Mouse (Mus musculus) CD4-positive, CD25-positive, alpha-beta regulatory T cell, adult 2 months (primary cell): ENCODE results near the gene Tprn.

Experiments
- DNase-seq: peaks from one replicate; pipeline ENCODE4 v3.0.0-alpha.2; 2012; ENCODE audit warnings: low read depth, low spot score

The Tprn gene

DNA sequence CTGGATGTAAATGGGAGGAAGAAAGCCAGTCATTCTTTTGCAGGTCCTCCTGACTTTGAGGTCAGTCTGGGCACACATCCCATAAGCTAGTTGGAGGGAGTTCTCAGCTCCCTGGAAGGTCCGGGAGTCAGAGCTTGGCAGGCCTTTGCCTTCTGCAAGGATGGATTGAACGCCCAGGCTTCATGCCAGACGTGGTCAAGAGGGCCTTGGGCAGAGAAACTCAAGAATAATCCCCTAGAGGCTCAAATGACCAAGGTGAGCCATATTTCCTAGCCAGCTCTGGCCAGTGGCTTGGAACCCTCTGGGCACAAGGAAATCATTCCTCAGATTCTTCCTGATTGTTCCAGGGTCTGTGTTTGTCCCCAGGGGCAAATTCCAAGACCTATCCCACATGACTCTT lies 2.4 kb downstream of the Tprn start:
- DNase-seq: no peak

DNA sequence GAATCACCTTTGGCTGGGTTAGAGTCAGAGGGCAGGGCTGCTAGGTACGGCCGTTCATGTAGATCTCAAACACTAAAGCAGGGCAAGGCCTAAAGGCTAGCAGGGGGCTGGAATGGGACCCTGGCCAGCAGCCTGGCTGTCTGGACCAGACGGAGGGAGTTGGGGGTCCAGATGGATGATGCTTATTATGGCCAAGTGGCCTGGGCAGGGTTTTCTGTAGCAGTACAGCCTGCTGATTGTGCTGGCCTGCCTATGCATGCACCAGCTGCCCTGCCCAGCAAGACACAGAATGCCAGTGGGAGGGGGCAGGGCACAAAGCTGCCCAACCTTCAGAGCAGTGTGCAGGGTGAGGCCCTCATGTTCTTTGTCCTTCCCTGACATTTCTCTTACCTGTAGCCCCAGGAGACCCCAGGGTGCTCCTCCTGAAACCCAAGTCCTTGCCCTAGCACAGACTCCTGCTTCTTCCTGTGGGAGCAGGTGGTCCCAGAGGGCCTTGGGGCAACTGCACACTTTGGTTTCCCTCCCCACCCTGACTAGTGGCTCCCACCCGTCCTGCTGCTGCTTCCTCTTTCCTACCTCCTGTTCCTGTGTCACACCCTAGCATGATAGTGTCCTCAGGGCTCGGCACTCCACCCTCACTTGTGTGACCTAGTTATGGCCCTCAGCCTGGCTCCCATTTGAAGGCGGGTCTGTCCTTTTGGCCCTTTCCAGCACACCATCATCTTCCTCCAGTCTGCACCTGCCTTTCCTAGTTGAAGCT lies 3.7 kb downstream of the Tprn start:
- no peak for DNase-seq

DNA sequence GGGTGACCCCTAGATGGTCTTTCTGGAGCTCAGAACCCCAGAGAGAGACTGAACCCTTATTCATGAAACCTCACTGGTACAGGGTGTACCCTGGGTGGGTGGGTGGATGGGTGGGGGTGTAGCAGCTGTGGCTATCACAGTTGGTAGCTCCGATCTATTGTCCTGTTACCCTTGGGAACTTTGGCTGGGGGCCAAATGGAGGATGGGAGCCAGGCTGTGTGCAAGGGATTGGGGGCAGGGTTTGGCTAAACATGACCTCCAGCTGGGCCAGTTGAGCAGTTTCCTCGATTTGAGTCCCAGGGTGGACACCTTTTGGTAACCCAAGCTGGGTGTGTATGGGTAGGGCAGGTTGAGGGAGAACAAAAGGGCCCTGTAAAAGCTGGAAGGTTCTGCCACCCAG lies 4.3 kb downstream of the Tprn start:
- DNase-seq: no peak

GRCm38 (mm10) chr2:25267241-25267640 lies 4.8 kb downstream of the Tprn start:
- DNase-seq: no peak

GRCm38 (mm10) chr2:25267746-25268309 lies 5.4 kb downstream of the Tprn start:
- DNase-seq: no peak

GRCm38 (mm10) chr2:25271827-25272511 lies 9.6 kb downstream of the Tprn start, which contains the start of the genes Ssna1 and Anapc2:
TSS of gene Ssna1 (minus strand) at chr2:25272438.
TSS of gene Anapc2 (plus strand) at chr2:25272478.
- peak; percentile 99 for DNase-seq

GRCm38 (mm10) chr2:25272515-25272914 lies 10.1 kb downstream of the Tprn start:
- no peak for DNase-seq

DNA sequence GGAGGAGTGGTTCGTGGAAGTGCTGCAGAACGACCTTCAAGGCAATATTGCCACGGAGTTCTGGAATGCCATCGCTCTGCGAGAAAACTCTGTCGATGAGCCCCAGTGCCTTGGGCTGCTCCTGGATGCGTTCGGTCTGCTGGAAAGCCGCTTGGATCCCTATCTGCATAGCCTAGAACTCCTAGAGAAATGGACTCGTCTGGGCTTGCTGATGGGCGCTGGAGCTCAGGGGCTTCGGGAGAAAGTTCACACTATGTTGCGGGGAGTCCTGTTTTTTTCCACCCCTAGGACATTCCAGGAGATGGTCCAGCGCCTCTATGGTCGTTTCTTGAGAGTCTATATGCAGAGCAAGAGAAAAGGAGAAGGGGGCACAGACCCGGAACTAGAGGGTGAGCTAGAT lies 10.6 kb downstream of the Tprn start:
- no peak for DNase-seq

GRCm38 (mm10) chr2:25278928-25279882 lies 16.8 kb downstream of the Tprn start:
- DNase-seq: peak; percentile 89

DNA sequence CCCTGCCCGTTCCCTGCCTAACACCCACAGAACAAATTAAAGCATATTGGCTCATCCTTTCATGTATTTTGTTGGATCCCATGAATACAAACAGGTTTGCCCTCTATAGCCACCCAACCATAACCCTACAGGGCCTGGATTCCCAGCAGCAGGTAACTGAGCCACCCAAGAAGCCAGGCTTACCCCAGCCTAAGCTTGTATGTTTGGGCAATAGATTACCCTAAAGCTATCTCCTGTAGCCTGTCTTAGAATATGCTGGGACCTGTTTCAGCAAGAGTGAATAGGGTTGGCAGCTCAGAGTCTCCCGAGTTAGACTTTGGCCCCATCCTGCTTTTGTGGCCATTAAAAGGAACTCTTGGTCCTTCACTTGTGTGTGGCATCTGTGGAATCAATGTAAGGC lies 23.1 kb downstream of the Tprn start:
- DNase-seq: no peak

DNA sequence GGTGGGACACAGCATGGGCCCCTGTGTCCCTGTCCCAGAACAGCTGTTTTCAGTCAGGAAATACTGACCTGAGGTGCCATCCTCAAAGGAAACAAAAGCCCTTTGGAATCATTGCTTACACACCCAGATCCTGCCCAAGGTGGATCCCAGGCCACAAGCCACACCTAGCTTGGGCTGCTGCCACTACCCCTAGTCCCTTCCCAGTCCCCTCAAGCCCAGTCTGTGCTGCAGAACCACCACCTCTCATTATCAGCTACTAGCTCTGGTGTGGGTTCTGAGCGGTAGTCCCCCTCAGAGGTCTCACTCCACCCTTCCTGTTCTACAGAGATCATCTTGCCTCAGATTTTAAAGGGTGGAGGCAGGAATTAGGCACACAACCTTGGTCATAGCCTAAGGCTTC lies 23.9 kb downstream of the Tprn start:
- DNase-seq: no peak

GRCm38 (mm10) chr2:25286837-25287636 lies 24.6 kb downstream of the Tprn start:
- DNase-seq: no peak

GRCm38 (mm10) chr2:25287927-25288649 lies 25.7 kb downstream of the Tprn start, which contains the start of gene Tmem210:
TSS of gene Tmem210 (plus strand) at chr2:25288145.
- DNase-seq: no peak

DNA sequence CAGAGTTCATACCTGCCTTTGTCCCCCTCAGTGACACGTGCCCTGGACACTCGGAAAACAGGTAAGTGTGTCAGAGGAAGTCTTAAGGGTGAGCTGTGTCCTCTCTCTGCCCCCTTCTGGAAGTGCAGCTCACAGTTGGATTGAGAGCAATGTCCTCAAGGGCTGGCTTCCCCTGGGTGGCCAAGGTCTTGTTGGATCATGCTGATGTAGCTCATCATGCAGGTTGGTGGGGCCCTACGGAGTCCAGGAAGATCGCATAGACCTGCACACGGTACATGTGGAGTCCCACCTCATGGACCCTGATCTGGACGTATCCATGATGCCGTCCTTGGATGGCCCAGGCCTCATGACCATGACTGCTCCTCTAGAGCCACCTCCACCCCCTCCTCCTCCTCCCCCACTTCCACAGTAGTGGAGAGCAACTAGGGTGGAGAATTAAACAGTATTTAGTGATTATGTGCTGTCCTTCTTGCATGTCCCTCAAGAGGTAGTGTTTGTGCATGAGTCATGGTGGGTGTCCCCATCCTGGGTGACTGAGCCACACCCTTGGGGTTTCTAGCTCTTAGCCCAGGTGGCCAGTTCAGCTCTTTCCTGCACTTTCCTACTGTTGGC lies 26.4 kb downstream of the Tprn start:
- no peak for DNase-seq

- no peak for DNase-seq
These were observed 27.2 kb downstream of the Tprn start, which contains the start of gene Lrrc26 for GRCm38 (mm10) chr2:25289651-25290050. TSS of gene Lrrc26 (plus strand) at chr2:25289915.

DNA sequence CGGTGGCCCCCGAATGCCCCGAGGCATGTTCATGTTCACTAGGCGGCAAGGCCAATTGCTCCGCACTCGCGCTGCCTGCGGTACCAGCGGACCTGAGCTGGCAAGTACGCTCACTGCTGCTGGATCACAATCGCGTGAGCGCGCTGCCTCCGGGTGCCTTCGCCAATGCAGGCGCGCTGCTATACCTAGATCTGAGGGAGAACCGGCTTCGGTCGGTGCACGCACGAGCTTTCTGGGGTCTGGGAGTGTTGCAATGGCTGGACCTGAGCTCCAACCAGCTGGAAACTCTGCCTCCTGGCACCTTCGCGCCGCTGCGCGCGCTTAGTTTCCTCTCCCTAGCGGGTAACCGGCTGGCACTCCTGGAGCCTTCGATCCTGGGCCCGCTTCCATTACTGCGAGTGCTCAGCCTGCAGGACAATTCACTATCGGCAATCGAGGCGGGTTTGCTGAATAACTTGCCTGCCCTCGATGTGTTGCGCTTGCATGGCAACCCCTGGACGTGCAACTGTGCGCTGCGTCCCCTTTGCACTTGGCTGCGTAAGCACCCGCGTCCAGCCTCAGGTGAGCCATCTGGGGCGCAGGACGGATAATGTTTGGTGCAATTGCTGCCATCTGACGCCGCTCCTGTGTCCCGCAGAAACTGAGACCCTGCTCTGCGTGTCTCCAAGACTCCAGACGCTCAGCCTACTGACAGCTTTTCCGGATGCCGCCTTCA lies 27.8 kb downstream of the Tprn start:
- no peak for DNase-seq

DNA sequence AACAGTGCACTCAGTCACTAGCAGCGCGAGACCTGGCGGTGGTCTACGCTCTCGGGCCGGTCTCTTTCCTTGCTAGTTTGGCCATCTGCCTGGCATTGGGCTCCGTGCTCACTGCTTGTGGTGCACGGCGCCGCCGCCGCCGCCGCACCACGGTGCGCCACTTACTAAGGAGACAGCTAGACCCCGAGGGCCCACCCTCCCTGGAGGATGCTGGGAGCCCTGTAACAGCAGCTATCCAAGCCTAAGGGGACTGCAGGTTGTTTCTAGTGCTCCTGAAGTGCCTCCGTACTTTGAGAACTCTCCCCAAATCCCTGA lies 28.4 kb downstream of the Tprn start:
- no peak for DNase-seq

- no peak for DNase-seq
These were observed 29.0 kb downstream of the Tprn start for GRCm38 (mm10) chr2:25291184-25292053.
